Mouse (Mus musculus): ENCODE results near the gene Gm42791.

Gene Gm42791

GRCm38 (mm10) chr5:148978458-148979165, 16.3 kb downstream of the Gm42791 start:
- DNase-seq (ENCODE audit: low spot score in 2 of 2): no peak

- DNase-seq (ENCODE audit: low spot score in 2 of 2): no peak
Measured at GRCm38 (mm10) chr5:148977698-148978457, 17.1 kb downstream of the Gm42791 start.

- DNase-seq (ENCODE audit: low spot score in 2 of 2): no peak
Measured at GRCm38 (mm10) chr5:148976876-148977275, 18.1 kb downstream of the Gm42791 start.

- DNase-seq (ENCODE audit: low spot score in 2 of 2): no peak
Measured at GRCm38 (mm10) chr5:148975035-148975434, 19.9 kb downstream of the Gm42791 start.

GRCm38 (mm10) chr5:148973019-148973668, 21.8 kb downstream of the Gm42791 start:
- DNase-seq (ENCODE audit: low spot score in 2 of 2): no peak

- no peak for DNase-seq (ENCODE audit: low spot score in 2 of 2)
Measured at GRCm38 (mm10) chr5:148972167-148972566, 22.8 kb downstream of the Gm42791 start.

- no peak for DNase-seq (ENCODE audit: low spot score in 2 of 2)
Measured at GRCm38 (mm10) chr5:148969648-148970047, 25.3 kb downstream of the Gm42791 start.

- DNase-seq (ENCODE audit: low spot score in 2 of 2): no peak
Measured at GRCm38 (mm10) chr5:148968958-148969576, 25.9 kb downstream of the Gm42791 start.

GRCm38 (mm10) chr5:148968179-148968578, 26.8 kb downstream of the Gm42791 start:
- no peak for DNase-seq (ENCODE audit: low spot score in 2 of 2)

- no peak for DNase-seq (ENCODE audit: low spot score in 2 of 2)
Measured at GRCm38 (mm10) chr5:148966395-148966794, 28.6 kb downstream of the Gm42791 start.

- DNase-seq (ENCODE audit: low spot score in 2 of 2): peak; percentile 43 to 57
Measured at GRCm38 (mm10) chr5:148965691-148966333, 29.1 kb downstream of the Gm42791 start.

- no peak for DNase-seq (ENCODE audit: low spot score in 2 of 2)
Measured at GRCm38 (mm10) chr5:148965089-148965591, 29.8 kb downstream of the Gm42791 start.

GRCm38 (mm10) chr5:148964251-148964650, 30.7 kb downstream of the Gm42791 start:
- no peak for DNase-seq (ENCODE audit: low spot score in 2 of 2)

- no peak for DNase-seq (ENCODE audit: low spot score in 2 of 2)
Measured at GRCm38 (mm10) chr5:148960211-148960610, 34.7 kb downstream of the Gm42791 start.

GRCm38 (mm10) chr5:148959068-148959990, 35.6 kb downstream of the Gm42791 start:
- peak; percentile 45 to 69 for DNase-seq (ENCODE audit: low spot score in 2 of 2)

GRCm38 (mm10) chr5:148958355-148958754, 36.6 kb downstream of the Gm42791 start:
- DNase-seq (ENCODE audit: low spot score in 2 of 2): no peak

GRCm38 (mm10) chr5:148956898-148957535, 37.9 kb downstream of the Gm42791 start:
- no peak for DNase-seq (ENCODE audit: low spot score in 2 of 2)

- no peak for DNase-seq (ENCODE audit: low spot score in 2 of 2)
Measured at GRCm38 (mm10) chr5:148956091-148956490, 38.9 kb downstream of the Gm42791 start.

- DNase-seq (ENCODE audit: low spot score in 2 of 2): no peak
Measured at GRCm38 (mm10) chr5:148955575-148955974, 39.4 kb downstream of the Gm42791 start.

Measured in frontal cortex, postnatal 25 days (tissue).